12 mouse cellular contexts compared by ENCODE assay signal in the genomic region with DNA sequence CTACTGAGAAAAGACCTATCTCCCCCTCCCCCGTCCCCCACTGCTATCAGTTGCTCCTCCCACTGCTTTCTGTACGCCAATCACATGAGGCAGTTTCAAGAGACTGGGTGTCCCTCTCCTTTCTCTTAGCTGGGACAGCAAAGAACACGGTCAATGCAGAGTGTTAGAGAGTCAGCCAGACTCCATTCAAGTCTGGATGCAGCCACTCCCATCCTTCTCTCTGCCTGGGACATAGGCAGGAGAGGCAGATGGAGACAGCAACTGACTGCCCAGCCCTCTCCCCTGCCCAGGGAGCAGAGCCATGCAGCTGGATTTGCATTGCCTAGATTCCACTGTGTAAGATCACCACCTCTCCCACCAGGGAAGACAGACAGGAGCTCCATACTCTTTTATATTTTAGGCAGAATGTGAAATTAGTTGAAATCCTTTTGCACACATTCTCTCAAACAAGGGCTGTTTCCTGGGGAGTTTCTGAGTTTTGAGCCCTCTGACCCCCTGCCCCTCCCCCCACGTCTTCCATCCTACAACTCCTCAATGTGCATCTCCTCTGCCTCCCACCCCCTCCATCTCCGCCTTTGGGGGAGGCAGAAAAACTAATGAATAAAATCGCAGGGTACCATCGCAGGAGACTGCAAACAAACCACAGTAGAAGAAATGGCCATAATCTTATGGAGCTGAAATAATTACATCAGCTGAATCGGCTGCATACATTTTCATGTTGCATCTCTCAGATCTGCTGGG.
DNase-seq lines count a peak whose midpoint lies in the region; ATAC-seq and TF ChIP-seq lines count a peak whose summit lies in the region.
"Had no signal": no experiment of that assay in that cellular context is flagged by ENCODE, and none has a peak within 500 bp of the region (broad histone marks: within the 10 kb centered on the region; RNA-seq: fewer than 3 reads in every experiment).

No protein-coding gene starts in this region.

- ATAC-seq in forebrain, embryonic 13.5 days: peak; percentile 58; the same call in 1 of the 2 replicates
- peak; percentile 88 for ATAC-seq in midbrain, embryonic 12.5 days (ENCODE audit: low FRiP score, low read depth)
- ATAC-seq in heart, embryonic 12.5 days (ENCODE audit: insufficient number of reproducible peaks, low FRiP score): no peak

- no peak overlapping the region for H3K4me3 ChIP-seq in ES-E14 (ENCODE audit: insufficient read depth in 1 of 2, low read depth in 1 of 2, low read length in 2 of 2, poor library complexity in 1 of 2, severe bottlenecking in 1 of 2)
- no peak overlapping the region for H3K4me3 ChIP-seq in forebrain, embryonic 13.5 days
- H3K4me3 ChIP-seq in midbrain, embryonic 12.5 days: no peak overlapping the region
- H3K4me3 ChIP-seq in heart, embryonic 12.5 days: no peak overlapping the region
- H3K4me3 ChIP-seq: embryonic facial prominence, embryonic 12.5 days had no signal

- peaks cover 0 to 6% of the 10 kb centered on the region in 2 experiments; a peak in 2 of 4 replicates for H3K4me1 ChIP-seq in ES-E14 (ENCODE audit: control insufficient read depth in 2 of 2, insufficient read depth in 2 of 2, low read length in 2 of 2, poor library complexity in 1 of 2)
- peaks cover 7% of the 10 kb centered on the region for H3K4me1 ChIP-seq in forebrain, embryonic 13.5 days
- H3K4me1 ChIP-seq in midbrain, embryonic 12.5 days: peaks cover 8% of the 10 kb centered on the region; the same call in 1 of the 2 replicates
- H3K4me1 ChIP-seq in heart, embryonic 12.5 days (replicated peaks): no peaks in the 10 kb centered on the region
- H3K4me1 ChIP-seq: embryonic facial prominence, embryonic 12.5 days had no signal

- WGBS in forebrain, embryonic 13.5 days: 27% methylated on average over 8 of the region's 8 CpGs
- 24% methylated on average over 8 of the region's 8 CpGs for WGBS in midbrain, embryonic 12.5 days
- WGBS in heart, embryonic 12.5 days: 41% methylated on average over 8 of the region's 8 CpGs

- H3K27ac ChIP-seq in ES-E14 (ENCODE audit: insufficient read depth, low read depth, low read length, poor library complexity, severe bottlenecking): no peak overlapping the region
- no peak overlapping the region for H3K27ac ChIP-seq in forebrain, embryonic 13.5 days
- H3K27ac ChIP-seq in midbrain, embryonic 12.5 days (replicated peaks): peak overlapping the region; percentile 49; the same call in 1 of the 2 replicates
- no peak overlapping the region for H3K27ac ChIP-seq in heart, embryonic 12.5 days (ENCODE audit: poor library complexity, severe bottlenecking)
- H3K27ac ChIP-seq: embryonic facial prominence, embryonic 12.5 days; liver, embryonic 14.5 days had no signal

- no peak overlapping the region for H3K4me2 ChIP-seq in forebrain, embryonic 13.5 days
- no peak overlapping the region for H3K4me2 ChIP-seq in midbrain, embryonic 12.5 days (replicated peaks)
- H3K4me2 ChIP-seq in heart, embryonic 12.5 days: no peak overlapping the region
- H3K4me2 ChIP-seq: embryonic facial prominence, embryonic 12.5 days; heart, embryonic 11.5 days had no signal

- H3K9ac ChIP-seq in ES-E14 (ENCODE audit: insufficient read depth, low read depth, low read length, poor library complexity, severe bottlenecking): no peak overlapping the region
- peak overlapping the region; percentile 34; the same call in 1 of the 2 replicates for H3K9ac ChIP-seq in forebrain, embryonic 13.5 days
- no peak overlapping the region for H3K9ac ChIP-seq in midbrain, embryonic 12.5 days (replicated peaks)
- no peak overlapping the region for H3K9ac ChIP-seq in heart, embryonic 12.5 days
- H3K9ac ChIP-seq: embryonic facial prominence, embryonic 12.5 days; liver, embryonic 14.5 days had no signal

- in situ Hi-C loops in ES-E14 (cut with MboI; ENCODE audit: low sequenced_read_pairs in 2 of 2, unreplicated experiment in 2 of 2): no loop called here

- peak; percentile 33 for DNase-seq in heart, adult 11 months
- DNase-seq in heart, adult 9 months (ENCODE audit: low spot score in 2 of 2): no peak
- DNase-seq in ES-E14 (ENCODE audit: low read depth, low spot score): peak; percentile 27
- no peak for DNase-seq in adrenal gland, postnatal 25 days
- DNase-seq in right cerebral cortex, postnatal 14 days: no peak
- DNase-seq: adrenal gland, adult 8-10 months had no signal

- no peaks in the 10 kb centered on the region for H3K9me3 ChIP-seq in ES-E14 (ENCODE audit: control insufficient read depth, insufficient read depth, low read depth, low read length)
- H3K9me3 ChIP-seq in forebrain, embryonic 13.5 days (replicated peaks): no peaks in the 10 kb centered on the region
- H3K9me3 ChIP-seq in midbrain, embryonic 12.5 days: no peaks in the 10 kb centered on the region
- no peaks in the 10 kb centered on the region for H3K9me3 ChIP-seq in heart, embryonic 12.5 days (replicated peaks)
- H3K9me3 ChIP-seq: embryonic facial prominence, embryonic 12.5 days had no signal

- no peaks in the 10 kb centered on the region for H3K27me3 ChIP-seq in forebrain, embryonic 13.5 days
- no peaks in the 10 kb centered on the region for H3K27me3 ChIP-seq in midbrain, embryonic 12.5 days
- no peaks in the 10 kb centered on the region for H3K27me3 ChIP-seq in heart, embryonic 12.5 days (replicated peaks)
- H3K27me3 ChIP-seq: embryonic facial prominence, embryonic 12.5 days had no signal

- H3K36me3 ChIP-seq in ES-E14 (ENCODE audit: control insufficient read depth, insufficient read depth, low read length, poor library complexity, severe bottlenecking): no peaks in the 10 kb centered on the region
- no peaks in the 10 kb centered on the region for H3K36me3 ChIP-seq in forebrain, embryonic 13.5 days (ENCODE audit: poor library complexity, severe bottlenecking)
- no peaks in the 10 kb centered on the region for H3K36me3 ChIP-seq in midbrain, embryonic 12.5 days
- no peaks in the 10 kb centered on the region for H3K36me3 ChIP-seq in heart, embryonic 12.5 days
- H3K36me3 ChIP-seq: embryonic facial prominence, embryonic 12.5 days had no signal

TF ChIP-seq in ES-E14, 5 proteins besides CTCF, POLR2A, EP300 and RAD21:
- TF ChIP-seq HCFC1 (IDR thresholded peaks at IDR 0.05; ENCODE audit: borderline replicate concordance, insufficient read depth, low read length) (no peak), MAFK (IDR thresholded peaks at IDR 0.05; ENCODE audit: insufficient read depth, low read depth, low read length) (no peak), ZC3H11A (IDR thresholded peaks at IDR 0.05; ENCODE audit: borderline replicate concordance, low read depth, low read length) (no peak), ZNF384 (IDR thresholded peaks at IDR 0.05; ENCODE audit: low read depth, low read length) (no peak), CHD2 (IDR thresholded peaks at IDR 0.05; ENCODE audit: low read depth, low read length) (no peak)

Comparison
In these comparisons a context has a peak if more than half of its experiments do, and no peak if none do; other contexts are left out.
1. DNase-seq: peak in heart, adult 11 months (single experiment) and ES-E14 (single experiment); none in heart, adult 9 months (0 of 2), adrenal gland, postnatal 25 days (single experiment) and right cerebral cortex, postnatal 14 days (single experiment).